Mouse (Mus musculus) kidney, postnatal 4 days (tissue): ENCODE measurements around the gene 4933428G20Rik.

Source experiments
- DNase-seq, 2 experiments: peaks; one replicate each; pipeline ENCODE4 v3.0.0; 2021; ENCODE audit warnings: mixed read lengths in 2 of 2

The 4933428G20Rik gene

GRCm38 (mm10) chr11:97532950-97533582 lies 32.9 kb upstream of the 4933428G20Rik start:
- no peak for DNase-seq

- no peak for DNase-seq
Measured at GRCm38 (mm10) chr11:97532354-97532753, 32.2 kb upstream of the 4933428G20Rik start.

- DNase-seq: peak; percentile 94 to 95
Measured at GRCm38 (mm10) chr11:97531381-97532260, 31.5 kb upstream of the 4933428G20Rik start.

GRCm38 (mm10) chr11:97530961-97531360 lies 30.8 kb upstream of the 4933428G20Rik start:
- DNase-seq: no peak

- no peak for DNase-seq
Measured at GRCm38 (mm10) chr11:97530069-97530468, 29.9 kb upstream of the 4933428G20Rik start.

GRCm38 (mm10) chr11:97528282-97528808 lies 28.2 kb upstream of the 4933428G20Rik start:
- peak in 1 of 2 experiments; percentile 37 for DNase-seq

GRCm38 (mm10) chr11:97525313-97525712 lies 25.2 kb upstream of the 4933428G20Rik start:
- no peak for DNase-seq

- no peak for DNase-seq
Measured at GRCm38 (mm10) chr11:97524306-97524705, 24.2 kb upstream of the 4933428G20Rik start.

- peak; percentile 47 to 61 for DNase-seq
Measured at GRCm38 (mm10) chr11:97523827-97524261, 23.7 kb upstream of the 4933428G20Rik start.

GRCm38 (mm10) chr11:97523107-97523506 lies 23.0 kb upstream of the 4933428G20Rik start:
- DNase-seq: no peak

- peak; percentile 60 to 70 for DNase-seq
Measured at GRCm38 (mm10) chr11:97521741-97522474, 21.8 kb upstream of the 4933428G20Rik start.

GRCm38 (mm10) chr11:97520541-97520940 lies 20.4 kb upstream of the 4933428G20Rik start:
- DNase-seq: no peak

- DNase-seq: no peak
Measured at GRCm38 (mm10) chr11:97513066-97513465, 12.9 kb upstream of the 4933428G20Rik start.

GRCm38 (mm10) chr11:97512511-97512910 lies 12.4 kb upstream of the 4933428G20Rik start:
- no peak for DNase-seq

GRCm38 (mm10) chr11:97511661-97512369 lies 11.7 kb upstream of the 4933428G20Rik start:
- DNase-seq: peak; percentile 70 to 81

GRCm38 (mm10) chr11:97510966-97511660 lies 11.0 kb upstream of the 4933428G20Rik start:
- peak; percentile 85 to 87 for DNase-seq

GRCm38 (mm10) chr11:97509715-97510485 lies 9.8 kb upstream of the 4933428G20Rik start:
- DNase-seq: no peak

GRCm38 (mm10) chr11:97509058-97509457 lies 8.9 kb upstream of the 4933428G20Rik start:
- DNase-seq: no peak

GRCm38 (mm10) chr11:97508198-97508597 lies 8.1 kb upstream of the 4933428G20Rik start:
- no peak for DNase-seq

GRCm38 (mm10) chr11:97506331-97506730 lies 6.2 kb upstream of the 4933428G20Rik start:
- DNase-seq: no peak

- DNase-seq: no peak
Measured at GRCm38 (mm10) chr11:97505784-97506183, 5.6 kb upstream of the 4933428G20Rik start.
